Mouse (Mus musculus): ENCODE results near the gene Nr1h3. TPM values are rescaled to one million over a fixed set of nuclear protein-coding genes. Genes with fewer than 3 reads are reported as not detected.

Gene Nr1h3
- polyA plus RNA-seq, 1 experiment = 90.0 TPM

- H3K36me3 ChIP-seq (ENCODE audit: control insufficient read depth, insufficient read depth, low read length) = peaks cover 45% of the 10 kb centered on the region
- H3K4me1 ChIP-seq (ENCODE audit: control insufficient read depth, insufficient read depth, insufficient read length) = no peaks in the 10 kb centered on the region
- H3K27me3 ChIP-seq (ENCODE audit: control insufficient read depth, insufficient read depth, low read length) = no peaks in the 10 kb centered on the region
- TF ChIP-seq POLR2A (IDR thresholded peaks at IDR 0.05; ENCODE audit: low read depth, low read length) (no peak), CTCF (IDR thresholded peaks at IDR 0.05; ENCODE audit: extremely low read depth, insufficient read depth, insufficient read length, insufficient replicate concordance) (no peak)
- DNase-seq (ENCODE audit: low read depth in 1 of 2, low spot score in 2 of 2) = no peak
- H3K27ac ChIP-seq (ENCODE audit: insufficient read depth, low read length) = no peak overlapping the region
- H3K4me3 ChIP-seq (ENCODE audit: extremely low read depth, insufficient read depth, insufficient read length) = no peak overlapping the region
- 74% methylated on average over 5 of the region's 5 CpGs for WGBS
Observed at GRCm38 (mm10) chr2:91163532-91163931, 39.1 kb downstream of the Nr1h3 start.

GRCm38 (mm10) chr2:91162952-91163351 is 39.7 kb downstream of the Nr1h3 start:
- H3K4me3 ChIP-seq (ENCODE audit: extremely low read depth, insufficient read depth, insufficient read length) = no peak overlapping the region
- H3K4me1 ChIP-seq (ENCODE audit: control insufficient read depth, insufficient read depth, insufficient read length) = no peaks in the 10 kb centered on the region
- H3K27ac ChIP-seq (ENCODE audit: insufficient read depth, low read length) = no peak overlapping the region
- WGBS = 73% methylated on average over 4 of the region's 4 CpGs
- TF ChIP-seq POLR2A (IDR thresholded peaks at IDR 0.05; ENCODE audit: low read depth, low read length) (no peak), CTCF (IDR thresholded peaks at IDR 0.05; ENCODE audit: extremely low read depth, insufficient read depth, insufficient read length, insufficient replicate concordance) (no peak)
- H3K27me3 ChIP-seq (ENCODE audit: control insufficient read depth, insufficient read depth, low read length) = no peaks in the 10 kb centered on the region
- no peak for DNase-seq (ENCODE audit: low read depth in 1 of 2, low spot score in 2 of 2)
- H3K36me3 ChIP-seq (ENCODE audit: control insufficient read depth, insufficient read depth, low read length) = peaks cover 47% of the 10 kb centered on the region

- Histone ChIP-seq H3K4me3 (ENCODE audit: extremely low read depth, insufficient read depth, insufficient read length) (no peak overlapping the region), H3K27ac (ENCODE audit: insufficient read depth, low read length) (no peak overlapping the region), H3K36me3 (ENCODE audit: control insufficient read depth, insufficient read depth, low read length) (peaks cover 57% of the 10 kb centered on the region), H3K27me3 (ENCODE audit: control insufficient read depth, insufficient read depth, low read length) (no peaks in the 10 kb centered on the region), H3K4me1 (ENCODE audit: control insufficient read depth, insufficient read depth, insufficient read length) (no peaks in the 10 kb centered on the region)
- DNase-seq (ENCODE audit: low read depth in 1 of 2, low spot score in 2 of 2) = no peak
- no peak for TF ChIP-seq POLR2A (IDR thresholded peaks at IDR 0.05; ENCODE audit: low read depth, low read length)
- no peak for TF ChIP-seq CTCF (IDR thresholded peaks at IDR 0.05; ENCODE audit: extremely low read depth, insufficient read depth, insufficient read length, insufficient replicate concordance)
- WGBS = 84% methylated on average over 6 of the region's 6 CpGs
Observed at GRCm38 (mm10) chr2:91160591-91160990, 42.0 kb downstream of the Nr1h3 start.

- TF ChIP-seq CTCF (IDR thresholded peaks at IDR 0.05; ENCODE audit: extremely low read depth, insufficient read depth, insufficient read length, insufficient replicate concordance) = no peak
- TF ChIP-seq POLR2A (IDR thresholded peaks at IDR 0.05; ENCODE audit: low read depth, low read length) = no peak
- H3K4me1 ChIP-seq (ENCODE audit: control insufficient read depth, insufficient read depth, insufficient read length) = no peaks in the 10 kb centered on the region
- DNase-seq (ENCODE audit: low read depth in 1 of 2, low spot score in 2 of 2) = no peak
- peaks cover 57% of the 10 kb centered on the region for H3K36me3 ChIP-seq (ENCODE audit: control insufficient read depth, insufficient read depth, low read length)
- 91% methylated on average over 6 of the region's 6 CpGs for WGBS
- H3K27ac ChIP-seq (ENCODE audit: insufficient read depth, low read length) = no peak overlapping the region
- no peak overlapping the region for H3K4me3 ChIP-seq (ENCODE audit: extremely low read depth, insufficient read depth, insufficient read length)
- no peaks in the 10 kb centered on the region for H3K27me3 ChIP-seq (ENCODE audit: control insufficient read depth, insufficient read depth, low read length)
Observed at GRCm38 (mm10) chr2:91157002-91157752, 45.5 kb downstream of the Nr1h3 start.

- H3K4me1 ChIP-seq (ENCODE audit: control insufficient read depth, insufficient read depth, insufficient read length) = no peaks in the 10 kb centered on the region
- H3K36me3 ChIP-seq (ENCODE audit: control insufficient read depth, insufficient read depth, low read length) = peaks cover 54% of the 10 kb centered on the region
- no peak overlapping the region for H3K4me3 ChIP-seq (ENCODE audit: extremely low read depth, insufficient read depth, insufficient read length)
- no peak overlapping the region for H3K27ac ChIP-seq (ENCODE audit: insufficient read depth, low read length)
- H3K27me3 ChIP-seq (ENCODE audit: control insufficient read depth, insufficient read depth, low read length) = no peaks in the 10 kb centered on the region
- WGBS = 94% methylated on average over 3 of the region's 3 CpGs
- no peak for DNase-seq (ENCODE audit: low read depth in 1 of 2, low spot score in 2 of 2)
- no peak for TF ChIP-seq CTCF (IDR thresholded peaks at IDR 0.05; ENCODE audit: extremely low read depth, insufficient read depth, insufficient read length, insufficient replicate concordance)
- no peak for TF ChIP-seq POLR2A (IDR thresholded peaks at IDR 0.05; ENCODE audit: low read depth, low read length)
Observed at GRCm38 (mm10) chr2:91154091-91154490, 48.5 kb downstream of the Nr1h3 start.

GRCm38 (mm10) chr2:91152885-91153377 is 49.7 kb downstream of the Nr1h3 start:
- no peak overlapping the region for H3K4me3 ChIP-seq (ENCODE audit: extremely low read depth, insufficient read depth, insufficient read length)
- TF ChIP-seq POLR2A (IDR thresholded peaks at IDR 0.05; ENCODE audit: low read depth, low read length) (no peak), CTCF (IDR thresholded peaks at IDR 0.05; ENCODE audit: extremely low read depth, insufficient read depth, insufficient read length, insufficient replicate concordance) (no peak)
- H3K4me1 ChIP-seq (ENCODE audit: control insufficient read depth, insufficient read depth, insufficient read length) = no peaks in the 10 kb centered on the region
- 91% methylated on average over 3 of the region's 3 CpGs for WGBS
- H3K36me3 ChIP-seq (ENCODE audit: control insufficient read depth, insufficient read depth, low read length) = peaks cover 49% of the 10 kb centered on the region
- no peaks in the 10 kb centered on the region for H3K27me3 ChIP-seq (ENCODE audit: control insufficient read depth, insufficient read depth, low read length)
- H3K27ac ChIP-seq (ENCODE audit: insufficient read depth, low read length) = no peak overlapping the region
- DNase-seq (ENCODE audit: low read depth in 1 of 2, low spot score in 2 of 2) = no peak

- no peak for TF ChIP-seq POLR2A (IDR thresholded peaks at IDR 0.05; ENCODE audit: low read depth, low read length)
- TF ChIP-seq CTCF (IDR thresholded peaks at IDR 0.05; ENCODE audit: extremely low read depth, insufficient read depth, insufficient read length, insufficient replicate concordance) = no peak
- Histone ChIP-seq H3K4me1 (ENCODE audit: control insufficient read depth, insufficient read depth, insufficient read length) (no peaks in the 10 kb centered on the region), H3K27me3 (ENCODE audit: control insufficient read depth, insufficient read depth, low read length) (no peaks in the 10 kb centered on the region), H3K4me3 (ENCODE audit: extremely low read depth, insufficient read depth, insufficient read length) (no peak overlapping the region), H3K36me3 (ENCODE audit: control insufficient read depth, insufficient read depth, low read length) (peaks cover 43% of the 10 kb centered on the region), H3K27ac (ENCODE audit: insufficient read depth, low read length) (no peak overlapping the region)
- WGBS = 88% methylated on average over 1 of the region's 1 CpGs
- DNase-seq (ENCODE audit: low read depth in 1 of 2, low spot score in 2 of 2) = no peak
Observed at GRCm38 (mm10) chr2:91151331-91151730, 51.3 kb downstream of the Nr1h3 start.
